Mouse (Mus musculus) CH12.LX (cell line): ENCODE measurements at regions not wholly inside any gene's neighbourhood (a gene's known extent, or its start where the extent isn't known, plus 50 kb on each side); places are given as distances from the start of the nearest gene placed in this dataset.

Experiments used
- CHD2 ChIP-seq: IDR thresholded peaks from 2 replicates; pipeline ENCODE4 v1.6.1; 2011; ENCODE audit warnings: low read length, improper control_type of control experiment
- CTCF ChIP-seq, 2 experiments: IDR thresholded peaks in 1 of 2; conservative IDR thresholded peaks in 1 of 2; 2 replicates each; pipeline ENCODE4 v1.5.1; 2011 to 2012; ENCODE audit warnings: low read depth in 2 of 2, low read length in 2 of 2, improper control_type of control experiment in 1 of 2, inconsistent platforms in 1 of 2, mild to moderate bottlenecking in 1 of 2, moderate library complexity in 1 of 2
- EP300 ChIP-seq: IDR thresholded peaks from 2 replicates; pipeline ENCODE4 v1.6.1; 2011; ENCODE audit warnings: low read length, improper control_type of control experiment
- NRF1 ChIP-seq: IDR thresholded peaks from 2 replicates; pipeline ENCODE4 v1.6.1; 2014; ENCODE audit warnings: low read depth, mild to moderate bottlenecking, inconsistent platforms, low read length, improper control_type of control experiment, moderate library complexity
- POLR2A ChIP-seq: IDR thresholded peaks from 2 replicates; pipeline ENCODE4 v1.6.1; 2011; ENCODE audit warnings: low read depth, mild to moderate bottlenecking, improper control_type of control experiment, low read length
- POLR2AphosphoS2 ChIP-seq: IDR thresholded peaks from 2 replicates; pipeline ENCODE4 v1.6.1; 2011; ENCODE audit warnings: low read depth, low read length, improper control_type of control experiment
- TCF12 ChIP-seq: IDR thresholded peaks from 2 replicates; pipeline ENCODE4 v1.6.1; 2014; ENCODE audit warnings: low read depth, mild to moderate bottlenecking, inconsistent platforms, low read length, improper control_type of control experiment
- UBTF ChIP-seq: IDR thresholded peaks from 2 replicates; pipeline ENCODE4 v1.6.1; 2012; ENCODE audit warnings: low read depth, mild to moderate bottlenecking, inconsistent platforms, low read length, improper control_type of control experiment, moderate library complexity
- USF1 ChIP-seq: IDR thresholded peaks from 2 replicates; pipeline ENCODE4 v1.6.1; 2014; ENCODE audit warnings: low read depth, mild to moderate bottlenecking, inconsistent platforms, low read length, improper control_type of control experiment
- ZKSCAN1 ChIP-seq: IDR thresholded peaks from 2 replicates; pipeline ENCODE4 v1.6.1; 2012; ENCODE audit warnings: low read depth, inconsistent platforms, low read length, improper control_type of control experiment, borderline replicate concordance

DNA sequence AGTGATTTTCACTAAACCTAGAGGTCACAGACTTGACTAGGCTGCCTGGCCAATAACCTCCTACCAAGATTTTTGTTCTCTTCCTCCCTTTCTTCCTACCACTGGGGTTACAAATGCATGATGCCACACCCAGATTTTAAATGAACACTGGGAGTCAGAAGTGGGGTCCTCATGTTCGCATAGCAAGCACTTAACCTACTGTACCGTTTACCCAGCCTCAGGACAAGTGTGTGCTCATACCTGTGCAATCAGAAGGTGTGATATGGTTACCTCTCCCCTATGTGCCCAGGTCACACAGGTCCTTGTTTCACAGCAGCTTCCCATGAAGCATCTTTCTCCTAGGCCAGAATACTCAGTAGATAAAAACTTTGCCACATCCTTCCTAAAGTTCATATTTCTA, 234.8 kb downstream of the Fam84b start:
- no peak for TF ChIP-seq UBTF
- no peak for TF ChIP-seq TCF12
- no peak for TF ChIP-seq ZKSCAN1
- TF ChIP-seq USF1, result no peak
- no peak for TF ChIP-seq POLR2A
- no peak for TF ChIP-seq EP300
- no peak for TF ChIP-seq CTCF (conservative IDR thresholded peaks at IDR 0.05 in 1 of 2, IDR thresholded peaks at IDR 0.05 in 1 of 2; ENCODE audit: low read depth in 2 of 2, low read length in 2 of 2)
- TF ChIP-seq NRF1, result no peak
- TF ChIP-seq POLR2AphosphoS2, result no peak
- no peak for TF ChIP-seq CHD2
